Mouse (Mus musculus): ENCODE results near the gene Kcnip1. TPM values are rescaled to one million over a fixed set of nuclear protein-coding genes. Genes with fewer than 3 reads are reported as not detected.

The Kcnip1 gene
- polyA plus RNA-seq, 1 experiment from 2014 or later = 112 TPM

- no peak for ATAC-seq
- Histone ChIP-seq H3K36me3 (ENCODE audit: control insufficient read depth, insufficient read depth, low read length) (no peaks in the 10 kb centered on the region), H3K4me2 (ENCODE audit: low read length) (no peak overlapping the region), H3K27me3 (ENCODE audit: control insufficient read depth, insufficient read depth, low read depth, low read length) (no peaks in the 10 kb centered on the region), H3K4me3 (ENCODE audit: low read depth, low read length) (no peak overlapping the region), H3K27ac (ENCODE audit: low read length) (no peak overlapping the region), H3K4me1 (ENCODE audit: control insufficient read depth, insufficient read depth, low read length) (no peaks in the 10 kb centered on the region), H3K9me3 (replicated peaks; ENCODE audit: control insufficient read depth, low read length, poor library complexity, severe bottlenecking) (no peaks in the 10 kb centered on the region), H3K9ac (ENCODE audit: low read depth, low read length) (no peak overlapping the region)
- 86% methylated on average over 4 of the region's 4 CpGs for WGBS
Observed at GRCm38 (mm10) chr11:33627136-33627742, 365.7 kb downstream of the Kcnip1 start.

GRCm38 (mm10) chr11:33614218-33614617 is 378.7 kb downstream of the Kcnip1 start:
- Histone ChIP-seq H3K4me2 (ENCODE audit: low read length) (no peak overlapping the region), H3K27me3 (ENCODE audit: control insufficient read depth, insufficient read depth, low read depth, low read length) (no peaks in the 10 kb centered on the region), H3K9ac (ENCODE audit: low read depth, low read length) (no peak overlapping the region), H3K36me3 (ENCODE audit: control insufficient read depth, insufficient read depth, low read length) (no peaks in the 10 kb centered on the region), H3K27ac (ENCODE audit: low read length) (no peak overlapping the region), H3K4me3 (ENCODE audit: low read depth, low read length) (no peak overlapping the region), H3K9me3 (replicated peaks; ENCODE audit: control insufficient read depth, low read length, poor library complexity, severe bottlenecking) (no peaks in the 10 kb centered on the region), H3K4me1 (ENCODE audit: control insufficient read depth, insufficient read depth, low read length) (no peaks in the 10 kb centered on the region)
- ATAC-seq = peak; percentile 58; the same call in 1 of the 2 replicates
- WGBS = 7% methylated on average over 15 of the region's 15 CpGs

- no peak for ATAC-seq
- H3K4me3 ChIP-seq (ENCODE audit: low read depth, low read length) = no peak overlapping the region
- no peak overlapping the region for H3K4me2 ChIP-seq (ENCODE audit: low read length)
- 48% methylated on average over 3 of the region's 3 CpGs for whole genome bisulfite sequencing
- no peak overlapping the region for H3K9ac ChIP-seq (ENCODE audit: low read depth, low read length)
- H3K27ac ChIP-seq (ENCODE audit: low read length) = no peak overlapping the region
- H3K36me3 ChIP-seq (ENCODE audit: control insufficient read depth, insufficient read depth, low read length) = no peaks in the 10 kb centered on the region
- H3K9me3 ChIP-seq (replicated peaks; ENCODE audit: control insufficient read depth, low read length, poor library complexity, severe bottlenecking) = no peaks in the 10 kb centered on the region
- H3K27me3 ChIP-seq (ENCODE audit: control insufficient read depth, insufficient read depth, low read depth, low read length) = no peaks in the 10 kb centered on the region
- H3K4me1 ChIP-seq (ENCODE audit: control insufficient read depth, insufficient read depth, low read length) = no peaks in the 10 kb centered on the region
Observed at GRCm38 (mm10) chr11:33607784-33608183, 385.2 kb downstream of the Kcnip1 start.

- Histone ChIP-seq H3K36me3 (ENCODE audit: control insufficient read depth, insufficient read depth, low read length) (no peaks in the 10 kb centered on the region), H3K4me2 (ENCODE audit: low read length) (no peak overlapping the region), H3K27ac (ENCODE audit: low read length) (no peak overlapping the region), H3K9ac (ENCODE audit: low read depth, low read length) (no peak overlapping the region), H3K27me3 (ENCODE audit: control insufficient read depth, insufficient read depth, low read depth, low read length) (no peaks in the 10 kb centered on the region), H3K4me1 (ENCODE audit: control insufficient read depth, insufficient read depth, low read length) (no peaks in the 10 kb centered on the region), H3K4me3 (ENCODE audit: low read depth, low read length) (no peak overlapping the region), H3K9me3 (replicated peaks; ENCODE audit: control insufficient read depth, low read length, poor library complexity, severe bottlenecking) (no peaks in the 10 kb centered on the region)
- no peak for ATAC-seq
- WGBS = 69% methylated on average over 2 of the region's 2 CpGs
Observed at GRCm38 (mm10) chr11:33603174-33603573, 389.8 kb downstream of the Kcnip1 start.

- H3K9me3 ChIP-seq (replicated peaks; ENCODE audit: control insufficient read depth, low read length, poor library complexity, severe bottlenecking) = no peaks in the 10 kb centered on the region
- no peak within 1 kb of the TSS for H3K4me2 ChIP-seq (ENCODE audit: low read length)
- H3K9ac ChIP-seq (ENCODE audit: low read depth, low read length) = no peak within 1 kb of the TSS
- WGBS = 83% methylated on average over 4 of the region's 4 CpGs
- no peak for ATAC-seq
- no peaks in the 10 kb centered on the region for H3K27me3 ChIP-seq (ENCODE audit: control insufficient read depth, insufficient read depth, low read depth, low read length)
- H3K4me1 ChIP-seq (ENCODE audit: control insufficient read depth, insufficient read depth, low read length) = no peaks in the 10 kb centered on the region
- H3K36me3 ChIP-seq (ENCODE audit: control insufficient read depth, insufficient read depth, low read length) = no peaks in the 10 kb centered on the region
- no peak within 1 kb of the TSS for H3K27ac ChIP-seq (ENCODE audit: low read length)
- no peak within 1 kb of the TSS for H3K4me3 ChIP-seq (ENCODE audit: low read depth, low read length)
Observed at GRCm38 (mm10) chr11:33598986-33599385, 394.0 kb downstream of the Kcnip1 start, which contains the start of gene D130052B06Rik. D130052B06Rik (plus strand) TSS chr11:33599302.

GRCm38 (mm10) chr11:33596655-33597054 is 396.3 kb downstream of the Kcnip1 start:
- 78% methylated on average over 4 of the region's 4 CpGs for WGBS
- no peaks in the 10 kb centered on the region for H3K36me3 ChIP-seq (ENCODE audit: control insufficient read depth, insufficient read depth, low read length)
- H3K27ac ChIP-seq (ENCODE audit: low read length) = no peak overlapping the region
- no peaks in the 10 kb centered on the region for H3K4me1 ChIP-seq (ENCODE audit: control insufficient read depth, insufficient read depth, low read length)
- H3K9me3 ChIP-seq (replicated peaks; ENCODE audit: control insufficient read depth, low read length, poor library complexity, severe bottlenecking) = no peaks in the 10 kb centered on the region
- H3K4me3 ChIP-seq (ENCODE audit: low read depth, low read length) = no peak overlapping the region
- no peak overlapping the region for H3K9ac ChIP-seq (ENCODE audit: low read depth, low read length)
- ATAC-seq = no peak
- H3K4me2 ChIP-seq (ENCODE audit: low read length) = no peak overlapping the region
- H3K27me3 ChIP-seq (ENCODE audit: control insufficient read depth, insufficient read depth, low read depth, low read length) = no peaks in the 10 kb centered on the region

GRCm38 (mm10) chr11:33592826-33593225 is 400.1 kb downstream of the Kcnip1 start:
- Histone ChIP-seq H3K9ac (ENCODE audit: low read depth, low read length) (no peak overlapping the region), H3K36me3 (ENCODE audit: control insufficient read depth, insufficient read depth, low read length) (no peaks in the 10 kb centered on the region), H3K27me3 (ENCODE audit: control insufficient read depth, insufficient read depth, low read depth, low read length) (no peaks in the 10 kb centered on the region), H3K4me3 (ENCODE audit: low read depth, low read length) (no peak overlapping the region), H3K9me3 (replicated peaks; ENCODE audit: control insufficient read depth, low read length, poor library complexity, severe bottlenecking) (no peaks in the 10 kb centered on the region), H3K4me2 (ENCODE audit: low read length) (no peak overlapping the region), H3K4me1 (ENCODE audit: control insufficient read depth, insufficient read depth, low read length) (no peaks in the 10 kb centered on the region), H3K27ac (ENCODE audit: low read length) (no peak overlapping the region)
- WGBS = 86% methylated on average over 4 of the region's 4 CpGs
- ATAC-seq = no peak

- no peaks in the 10 kb centered on the region for H3K36me3 ChIP-seq (ENCODE audit: control insufficient read depth, insufficient read depth, low read length)
- WGBS = 93% methylated on average over 3 of the region's 3 CpGs
- no peak overlapping the region for H3K9ac ChIP-seq (ENCODE audit: low read depth, low read length)
- H3K27me3 ChIP-seq (ENCODE audit: control insufficient read depth, insufficient read depth, low read depth, low read length) = no peaks in the 10 kb centered on the region
- no peaks in the 10 kb centered on the region for H3K4me1 ChIP-seq (ENCODE audit: control insufficient read depth, insufficient read depth, low read length)
- no peaks in the 10 kb centered on the region for H3K9me3 ChIP-seq (replicated peaks; ENCODE audit: control insufficient read depth, low read length, poor library complexity, severe bottlenecking)
- no peak overlapping the region for H3K4me2 ChIP-seq (ENCODE audit: low read length)
- no peak for ATAC-seq
- no peak overlapping the region for H3K4me3 ChIP-seq (ENCODE audit: low read depth, low read length)
- H3K27ac ChIP-seq (ENCODE audit: low read length) = no peak overlapping the region
Observed at GRCm38 (mm10) chr11:33590771-33591170, 402.2 kb downstream of the Kcnip1 start.

GRCm38 (mm10) chr11:33586614-33587013 is 406.3 kb downstream of the Kcnip1 start:
- Histone ChIP-seq H3K9ac (ENCODE audit: low read depth, low read length) (no peak overlapping the region), H3K36me3 (ENCODE audit: control insufficient read depth, insufficient read depth, low read length) (no peaks in the 10 kb centered on the region), H3K27ac (ENCODE audit: low read length) (no peak overlapping the region), H3K4me2 (ENCODE audit: low read length) (no peak overlapping the region), H3K27me3 (ENCODE audit: control insufficient read depth, insufficient read depth, low read depth, low read length) (no peaks in the 10 kb centered on the region), H3K4me3 (ENCODE audit: low read depth, low read length) (no peak overlapping the region), H3K9me3 (replicated peaks; ENCODE audit: control insufficient read depth, low read length, poor library complexity, severe bottlenecking) (no peaks in the 10 kb centered on the region), H3K4me1 (ENCODE audit: control insufficient read depth, insufficient read depth, low read length) (no peaks in the 10 kb centered on the region)
- 89% methylated on average over 6 of the region's 6 CpGs for WGBS
- no peak for ATAC-seq
